Mouse (Mus musculus) midbrain, postnatal 0 days (tissue): Measurements from ENCODE around the gene Adprhl1. TPM values are rescaled to one million over a fixed set of nuclear protein-coding genes. Genes with fewer than 3 reads are reported as not detected.

Experiments
- ATAC-seq: fragments of 200-750 bp; cut with Nextera tagmentation; 2 replicates; pipeline ENCODE4 v1.8.0; 2017; ENCODE audit warnings: moderate number of reproducible peaks, mild to moderate bottlenecking, moderate TSS enrichment, moderate library complexity; ENCODE audit not compliant: low FRiP score
- DNase-seq: peaks from one replicate; pipeline ENCODE4 v3.0.0-alpha.2; 2015; ENCODE audit warnings: low spot score
- H3K27ac ChIP-seq: fragments of 300-500 bp; sonication (generic); 2 replicates; pipeline ENCODE4 v1.5.1; 2014; ENCODE audit warnings: low read depth, mild to moderate bottlenecking, low read length, mixed read lengths
- H3K27me3 ChIP-seq: fragments of 300-500 bp; sonication (generic); 2 replicates; pipeline ENCODE4 v1.6.1; 2014; ENCODE audit warnings: low read length, control low read depth, mixed read lengths; ENCODE audit not compliant: insufficient read depth
- H3K36me3 ChIP-seq: fragments of 300-500 bp; sonication (generic); 2 replicates; pipeline ENCODE4 v1.6.1; 2014; ENCODE audit warnings: low read length, control low read depth, mixed read lengths; ENCODE audit not compliant: insufficient read depth
- H3K4me1 ChIP-seq: fragments of 300-500 bp; sonication (generic); 2 replicates; pipeline ENCODE4 v1.6.1; 2014; ENCODE audit warnings: mild to moderate bottlenecking, control low read depth, antibody characterized with exemption, low read length, mixed read lengths; ENCODE audit not compliant: insufficient read depth
- H3K4me2 ChIP-seq: fragments of 300-500 bp; sonication (generic); 2 replicates; pipeline ENCODE4 v1.6.1; 2014; ENCODE audit warnings: low read depth, mild to moderate bottlenecking, low read length, mixed read lengths; ENCODE audit not compliant: poor library complexity, severe bottlenecking
- H3K4me3 ChIP-seq: fragments of 300-500 bp; sonication (generic); 2 replicates; pipeline ENCODE4 v1.5.1; 2014; ENCODE audit warnings: low read depth, mild to moderate bottlenecking, low read length, moderate library complexity
- H3K9ac ChIP-seq: fragments of 300-500 bp; sonication (generic); replicated peaks from 2 replicates; pipeline ENCODE4 v1.6.1; 2014; ENCODE audit warnings: mild to moderate bottlenecking, low read length, moderate library complexity, mixed read lengths; ENCODE audit not compliant: poor library complexity, severe bottlenecking
- H3K9me3 ChIP-seq: fragments of 300-500 bp; sonication (generic); 2 replicates; pipeline ENCODE4 v1.6.1; 2016; ENCODE audit warnings: low read length, control low read depth
- CTCF ChIP-seq: IDR thresholded peaks from 2 replicates; pipeline ENCODE4 v1.5.1; 2016; ENCODE audit warnings: antibody characterized with exemption, mild to moderate bottlenecking
- WGBS: fragments of 180-500 bp; shearing (Covaris S2); extraction: QIAGEN DNeasy Blood & Tissue Kit; methylation state at CpG from one replicate; pipeline ENCODE4 v1.1.7; 2014; 5-methylcytosine and 5-hydroxymethylcytosine counted together
- polyA plus RNA-seq: library from polyadenylated mRNA; unstranded; fragments of >200 nt; fragmentation: Nextera tagmentation; extraction: Ambion mirVana; gene quantifications from 2 replicates; pipeline ENCODE4 v1.2.1, GENCODE M21; 2015
- total RNA-seq: library from RNA; depleted of rRNA; stranded (reverse); fragments of >200 nt; gene quantifications from 2 replicates; pipeline ENCODE4 v1.2.3, GENCODE M21; 2014

The Adprhl1 gene
- total and polyA plus RNA-seq, 2 experiments from 2014 or later, result 0.16 to 0.41 TPM

GRCm38 (mm10) chr8:13263376-13263775, 9.4 kb upstream of the Adprhl1 start:
- DNase-seq (no peak), ATAC-seq (no peak)
- no peak for TF ChIP-seq CTCF
- H3K9me3 ChIP-seq, result no peaks in the 10 kb centered on the region
- H3K4me3 ChIP-seq, result no peak overlapping the region
- no peaks in the 10 kb centered on the region for H3K27me3 ChIP-seq
- WGBS, result 65% methylated on average over 3 of the region's 3 CpGs
- no peak overlapping the region for H3K4me2 ChIP-seq
- no peak overlapping the region for H3K9ac ChIP-seq
- no peak overlapping the region for H3K27ac ChIP-seq
- no peaks in the 10 kb centered on the region for H3K4me1 ChIP-seq
- peaks cover 36% of the 10 kb centered on the region for H3K36me3 ChIP-seq

DNA sequence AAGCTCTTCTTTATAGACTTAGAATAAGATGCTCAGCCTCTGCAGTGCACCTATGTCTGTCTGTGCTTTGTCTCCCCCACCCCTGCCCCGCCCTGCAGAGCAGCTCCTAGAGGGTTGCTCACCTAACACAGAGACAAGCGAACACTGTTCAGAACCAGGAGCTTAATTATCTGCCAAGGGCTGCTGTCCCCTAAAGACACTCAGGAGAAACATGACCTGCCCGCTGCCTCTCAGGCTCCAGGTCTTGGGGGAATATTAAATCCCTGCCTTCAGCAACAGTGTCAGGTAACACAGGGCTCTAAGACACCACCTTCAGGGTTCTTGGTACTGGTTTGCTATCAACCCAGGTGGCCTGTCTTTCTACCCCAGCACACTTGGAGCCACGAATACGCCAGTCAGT, 549 bp downstream of the Adprhl1 start:
- no peak for DNase-seq
- H3K27me3 ChIP-seq, result no peaks in the 10 kb centered on the region
- H3K4me2 ChIP-seq, result no peak overlapping the region
- TF ChIP-seq CTCF, result no peak
- H3K9me3 ChIP-seq, result no peaks in the 10 kb centered on the region
- peaks cover 30% of the 10 kb centered on the region; the same call in 1 of the 2 replicates for H3K36me3 ChIP-seq
- H3K9ac ChIP-seq, result no peak overlapping the region
- ATAC-seq, result no peak
- 83% methylated on average over 5 of the region's 5 CpGs for WGBS
- H3K4me3 ChIP-seq, result no peak overlapping the region
- H3K4me1 ChIP-seq, result no peaks in the 10 kb centered on the region
- H3K27ac ChIP-seq, result no peak overlapping the region

GRCm38 (mm10) chr8:13252837-13253236, 1.1 kb downstream of the Adprhl1 start:
- H3K9me3 ChIP-seq, result no peaks in the 10 kb centered on the region
- WGBS, result 90% methylated on average over 13 of the region's 13 CpGs
- no peaks in the 10 kb centered on the region for H3K27me3 ChIP-seq
- ATAC-seq (no peak), DNase-seq (no peak)
- no peak for TF ChIP-seq CTCF
- H3K4me3 ChIP-seq, result no peak overlapping the region
- no peak overlapping the region for H3K27ac ChIP-seq
- H3K4me1 ChIP-seq, result no peaks in the 10 kb centered on the region
- H3K4me2 ChIP-seq, result no peak overlapping the region
- H3K36me3 ChIP-seq, result peaks cover 24% of the 10 kb centered on the region; the same call in 1 of the 2 replicates
- no peak overlapping the region for H3K9ac ChIP-seq

DNA sequence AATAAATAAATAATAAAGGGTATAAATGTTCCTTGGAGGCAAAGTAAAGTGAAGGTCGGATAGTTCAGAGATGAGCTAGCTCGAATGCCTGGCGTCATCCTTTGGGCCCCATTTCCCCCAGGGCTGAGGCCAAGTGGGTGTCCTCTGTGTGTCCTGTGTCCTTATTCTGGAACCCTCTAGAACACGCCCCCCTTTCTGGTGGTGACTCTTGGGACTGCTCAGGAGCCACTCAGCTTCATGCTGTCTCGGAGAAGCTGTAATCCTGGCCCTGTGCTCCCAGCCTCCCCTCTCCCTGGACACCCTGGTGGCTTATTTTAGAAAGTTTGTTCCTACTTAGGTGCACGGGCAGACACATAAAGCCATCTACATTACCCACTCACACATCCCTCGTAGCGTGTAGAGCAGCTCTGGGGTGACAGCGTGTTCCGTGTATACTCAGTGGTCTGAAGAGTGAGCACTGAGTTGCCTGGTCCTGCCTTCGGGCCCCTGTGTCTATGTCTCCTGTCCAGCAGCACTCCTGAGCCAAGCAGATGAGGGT, 9.6 kb downstream of the Adprhl1 start:
- WGBS, result 85% methylated on average over 11 of the region's 11 CpGs
- H3K27ac ChIP-seq, result no peak overlapping the region
- H3K9ac ChIP-seq, result no peak overlapping the region
- H3K4me2 ChIP-seq, result no peak overlapping the region
- no peaks in the 10 kb centered on the region for H3K36me3 ChIP-seq
- no peak for TF ChIP-seq CTCF
- ATAC-seq (no peak), DNase-seq (no peak)
- no peaks in the 10 kb centered on the region for H3K9me3 ChIP-seq
- no peak overlapping the region for H3K4me3 ChIP-seq
- H3K27me3 ChIP-seq, result no peaks in the 10 kb centered on the region
- H3K4me1 ChIP-seq, result no peaks in the 10 kb centered on the region

DNA sequence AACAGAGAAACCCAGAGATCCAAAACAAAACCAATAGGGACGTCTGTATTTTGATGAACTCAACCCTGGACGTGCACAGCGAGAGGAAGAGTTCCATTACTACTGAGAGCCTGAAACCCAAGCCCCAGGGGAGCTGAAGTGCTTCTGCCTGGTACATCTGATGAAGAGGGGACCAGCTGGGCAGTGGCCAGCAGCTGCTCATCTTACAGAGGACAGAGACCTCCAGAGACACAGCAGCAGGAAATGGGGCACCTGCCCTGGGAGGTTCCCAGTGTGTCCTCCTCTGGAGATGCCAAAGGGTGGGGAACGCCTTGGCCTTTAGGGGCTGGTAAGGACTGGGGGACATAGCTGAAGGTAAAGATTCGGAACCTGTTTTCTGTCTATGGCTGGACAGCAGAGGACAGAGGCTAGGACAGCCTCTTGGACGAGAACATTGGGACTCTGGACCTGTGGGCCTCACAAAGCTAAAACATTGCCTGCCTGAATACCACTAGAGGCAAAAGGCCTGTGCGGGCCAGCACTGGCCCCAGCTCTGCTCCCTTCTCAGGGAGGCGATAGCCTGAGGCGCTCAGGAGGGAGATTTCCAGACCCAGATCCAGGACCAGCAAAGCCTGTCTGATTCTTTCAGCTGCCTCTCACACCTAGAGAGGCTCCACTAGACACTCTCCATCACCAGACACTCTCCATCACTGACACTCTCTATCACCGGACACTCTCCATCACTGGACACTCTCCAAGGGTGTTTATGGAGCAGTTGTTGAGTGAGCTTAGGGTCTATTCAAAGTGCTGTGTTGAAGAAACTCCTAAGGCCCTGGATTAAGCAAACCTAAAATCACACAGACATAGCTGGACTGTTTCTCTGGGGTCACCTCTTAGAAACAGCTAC, 10.7 kb downstream of the Adprhl1 start:
- no peak for ATAC-seq
- H3K4me1 ChIP-seq, result no peaks in the 10 kb centered on the region
- H3K4me2 ChIP-seq, result no peak overlapping the region
- H3K27me3 ChIP-seq, result no peaks in the 10 kb centered on the region
- H3K4me3 ChIP-seq, result no peak overlapping the region
- no peaks in the 10 kb centered on the region for H3K36me3 ChIP-seq
- H3K9me3 ChIP-seq, result no peaks in the 10 kb centered on the region
- H3K9ac ChIP-seq, result no peak overlapping the region
- 85% methylated on average over 10 of the region's 10 CpGs for WGBS
- no peak overlapping the region for H3K27ac ChIP-seq
- TF ChIP-seq CTCF, result no peak
- DNase-seq, result no peak

DNA sequence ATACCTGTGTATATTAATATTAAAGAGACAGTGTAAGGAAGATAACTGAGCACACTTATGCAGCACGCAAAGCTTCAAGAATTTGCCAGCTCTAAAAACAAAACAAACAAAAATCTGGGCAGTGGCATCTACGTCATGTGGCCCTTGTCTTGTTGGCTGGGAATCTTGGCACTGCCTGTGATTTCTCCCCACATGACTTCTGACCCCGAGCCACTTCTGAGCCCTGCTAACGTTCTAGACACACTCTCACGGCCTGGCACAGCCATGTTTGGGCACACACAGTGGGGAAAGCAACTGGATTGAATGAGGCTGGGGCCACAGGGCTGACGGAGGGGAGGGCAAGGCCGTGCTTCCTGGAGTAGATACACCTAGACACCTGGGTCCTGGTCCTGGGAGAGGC, 13.3 kb downstream of the Adprhl1 start:
- Histone ChIP-seq H3K36me3 (no peaks in the 10 kb centered on the region), H3K27me3 (no peaks in the 10 kb centered on the region), H3K9ac (no peak overlapping the region), H3K4me3 (no peak overlapping the region), H3K4me2 (no peak overlapping the region), H3K27ac (no peak overlapping the region), H3K4me1 (no peaks in the 10 kb centered on the region), H3K9me3 (no peaks in the 10 kb centered on the region)
- no peak for ATAC-seq
- WGBS, result 82% methylated on average over 7 of the region's 7 CpGs
- no peak for DNase-seq
- no peak for TF ChIP-seq CTCF
